Mouse (Mus musculus) urinary bladder, adult 18-20 months (tissue): ENCODE measurements around the gene Lrrc49.

Experiments used
- DNase-seq, 2 experiments: peaks; one replicate each; pipeline ENCODE4 v3.0.0; 2022; ENCODE audit warnings: low spot score in 2 of 2, mixed read lengths in 2 of 2

The Lrrc49 gene

DNA sequence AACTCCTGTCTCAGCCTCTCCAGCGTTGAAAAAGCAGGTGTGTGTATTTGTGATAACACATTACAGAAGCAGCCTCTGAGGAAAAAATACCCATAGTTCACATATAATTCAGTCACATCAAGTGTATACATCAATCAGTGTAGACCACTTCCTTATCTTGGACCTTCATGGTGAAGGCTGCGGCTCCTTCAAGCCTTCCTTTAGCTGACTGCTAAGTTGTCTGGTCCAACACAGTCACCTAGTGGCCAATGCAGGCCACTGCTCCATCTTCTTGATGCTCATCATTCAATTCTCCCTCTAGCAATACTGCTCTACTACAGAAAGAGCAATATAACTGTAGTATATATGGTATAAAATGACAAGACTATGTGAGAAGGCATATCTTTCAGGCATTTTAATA is 88.5 kb downstream of the Lrrc49 start:
- DNase-seq = no peak

DNA sequence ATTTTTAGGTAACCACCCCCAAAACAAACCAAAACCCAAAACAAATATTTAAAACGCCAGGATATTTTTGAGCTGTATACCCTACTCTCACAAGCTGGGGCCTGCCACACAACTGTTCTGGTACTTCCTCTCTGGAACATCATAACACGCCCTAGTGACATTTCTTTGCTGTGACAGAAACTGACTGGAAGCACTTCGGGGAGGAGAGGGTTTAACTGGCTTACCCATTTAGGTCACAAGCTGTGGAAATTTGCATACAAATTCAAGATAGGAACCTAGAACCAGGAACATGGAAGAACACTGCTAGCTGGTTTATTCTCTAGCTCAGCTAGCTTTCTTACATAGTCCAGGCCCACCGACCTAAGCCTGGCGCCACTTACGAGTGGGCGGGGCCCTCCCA is 92.6 kb downstream of the Lrrc49 start:
- no peak for DNase-seq

DNA sequence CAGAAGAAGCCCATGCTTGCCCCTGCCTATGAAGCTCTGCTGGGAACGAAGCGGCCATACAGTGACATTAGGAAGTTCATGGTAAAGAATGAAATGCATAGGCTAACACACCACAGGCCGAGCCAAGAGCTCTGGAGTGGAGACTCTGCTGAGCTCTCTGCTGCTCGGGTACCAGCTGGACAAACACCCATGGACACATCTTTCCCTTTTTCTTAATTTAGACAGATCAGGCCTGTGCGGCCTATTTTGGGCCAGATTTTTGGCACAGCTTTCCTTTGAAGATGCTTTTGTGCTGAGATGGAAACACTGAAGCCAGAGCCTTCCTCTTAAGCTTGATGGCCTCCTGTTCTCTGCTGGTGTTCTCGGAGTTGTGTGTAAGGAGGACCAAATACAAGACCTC is 95.0 kb downstream of the Lrrc49 start:
- no peak for DNase-seq

DNA sequence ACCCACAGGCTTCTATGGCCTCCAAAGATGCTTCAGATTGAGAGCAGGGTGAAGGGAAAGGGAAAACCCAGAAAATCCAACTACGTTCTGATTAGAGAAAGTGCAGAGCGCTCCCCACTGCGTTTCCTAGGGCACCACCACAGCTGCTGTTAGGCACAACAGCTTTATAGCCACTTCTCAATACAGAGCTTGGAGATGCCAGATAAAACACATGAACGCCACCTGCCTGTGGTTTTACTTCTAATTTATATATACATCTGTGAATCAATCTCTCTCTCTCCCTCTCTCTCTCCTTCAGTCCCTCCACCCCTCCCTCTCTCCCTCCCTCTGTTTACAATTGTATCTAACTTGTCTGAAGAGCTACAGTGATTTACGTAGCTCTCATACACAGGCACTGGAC is 95.6 kb downstream of the Lrrc49 start:
- no peak for DNase-seq

DNA sequence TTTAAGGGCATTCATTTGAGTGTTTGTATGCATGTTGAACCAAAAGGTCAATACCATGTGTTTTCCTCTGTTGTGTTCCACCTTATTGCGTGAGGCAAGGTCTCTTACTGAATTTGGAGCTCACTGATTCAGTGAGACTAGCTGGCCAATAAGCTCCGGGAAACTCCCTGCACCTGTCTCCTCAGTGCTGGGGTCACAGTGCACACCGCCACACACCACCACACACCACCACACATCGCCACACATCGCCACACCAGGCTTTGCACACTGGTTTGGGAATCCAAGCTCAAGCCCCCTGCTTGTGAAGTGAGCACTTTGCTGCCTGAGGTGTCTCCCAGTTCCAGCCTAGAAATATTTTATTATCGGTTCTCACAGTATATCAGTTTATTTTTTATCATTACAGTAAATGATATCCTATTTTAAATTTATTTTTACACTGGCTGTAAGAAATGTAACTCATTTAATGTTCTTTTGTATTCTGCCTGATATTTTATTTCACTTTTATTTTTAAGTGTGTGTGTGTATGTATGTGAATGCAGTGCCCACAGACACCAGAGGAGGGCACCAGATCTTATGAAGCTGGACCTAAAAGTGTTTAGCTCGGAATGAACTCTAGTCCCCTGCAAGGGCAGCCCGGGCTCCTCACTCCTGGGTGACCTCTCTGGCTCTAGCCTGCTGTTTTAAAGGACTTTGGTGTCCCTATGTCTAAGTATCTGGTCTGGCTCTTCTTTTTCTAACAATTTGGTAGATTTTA is 96.9 kb downstream of the Lrrc49 start:
- no peak for DNase-seq

DNA sequence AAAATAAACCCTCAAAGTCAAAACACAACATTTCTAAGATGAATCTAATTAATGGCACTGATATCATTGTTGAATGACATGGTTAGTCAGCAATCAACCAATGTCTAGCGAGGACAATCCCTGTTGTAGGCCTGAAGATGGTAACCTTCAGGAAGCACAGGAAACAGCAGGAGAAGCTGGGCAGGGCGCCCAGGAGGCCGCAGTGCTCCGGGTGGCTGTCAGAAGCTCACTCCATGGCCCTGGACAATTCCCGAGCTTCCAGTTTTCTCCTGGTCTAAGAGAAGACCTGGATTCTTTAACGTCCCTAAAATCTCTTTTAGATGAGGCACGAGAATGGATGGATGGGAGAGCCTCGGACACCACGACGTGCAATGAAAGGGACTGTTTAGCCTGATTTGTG is 99.0 kb downstream of the Lrrc49 start:
- no peak for DNase-seq

DNA sequence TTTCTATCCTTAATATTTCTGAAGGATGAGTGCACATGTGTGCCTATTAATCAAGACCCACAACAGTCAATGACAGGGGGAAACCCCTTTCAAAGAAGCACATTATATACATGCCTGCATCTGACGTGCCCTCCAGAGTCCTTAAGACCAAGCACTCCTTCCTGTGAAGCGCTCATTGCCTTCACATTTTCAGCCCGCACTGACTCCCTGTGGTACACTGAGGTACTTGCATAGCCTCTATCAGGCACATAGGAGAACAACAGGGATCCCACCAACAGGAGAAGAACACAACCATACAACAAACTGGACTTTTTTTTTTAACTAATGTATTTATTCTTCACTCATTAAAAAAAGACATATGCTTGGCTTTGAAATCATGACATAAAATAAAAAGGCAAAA is 101.0 kb downstream of the Lrrc49 start:
- no peak for DNase-seq

DNA sequence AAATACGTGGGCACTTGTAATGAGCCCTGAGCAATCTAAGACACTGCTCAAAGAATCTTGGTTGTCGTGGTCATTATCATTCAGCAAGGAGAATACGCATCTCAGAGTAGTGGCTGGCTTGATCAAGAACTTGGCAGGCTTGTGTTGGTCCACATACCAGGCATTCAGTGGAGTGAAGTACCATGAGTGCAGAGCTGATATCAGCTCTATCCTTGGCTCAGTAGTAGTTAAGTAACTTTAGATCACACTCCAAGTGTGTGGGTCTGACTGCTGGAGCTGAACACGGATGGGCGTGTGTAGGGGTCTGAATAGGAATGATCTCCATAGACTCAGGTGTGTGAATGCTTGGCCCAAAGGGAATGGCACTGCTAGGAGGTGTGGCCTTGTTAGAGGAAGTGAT is 102.8 kb downstream of the Lrrc49 start:
- no peak for DNase-seq

DNA sequence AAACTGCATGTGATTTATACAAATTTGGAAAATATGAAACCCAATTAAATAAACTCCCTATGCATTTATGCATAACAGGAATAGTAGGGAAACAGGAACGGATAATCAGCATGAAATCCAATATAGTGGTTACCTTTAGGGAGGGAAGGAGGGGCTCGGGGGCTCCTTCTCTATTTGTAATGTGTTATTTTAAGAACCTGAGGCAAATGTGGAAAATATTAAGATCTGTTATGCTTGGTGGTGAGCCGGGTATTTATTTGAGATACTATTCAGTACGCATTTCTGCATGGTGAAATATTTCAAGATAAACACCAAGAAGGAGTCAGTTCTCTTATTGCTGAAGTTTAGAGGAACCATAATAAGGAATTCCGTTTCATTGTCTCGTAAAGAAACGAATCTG is 105.4 kb downstream of the Lrrc49 start:
- no peak for DNase-seq

DNA sequence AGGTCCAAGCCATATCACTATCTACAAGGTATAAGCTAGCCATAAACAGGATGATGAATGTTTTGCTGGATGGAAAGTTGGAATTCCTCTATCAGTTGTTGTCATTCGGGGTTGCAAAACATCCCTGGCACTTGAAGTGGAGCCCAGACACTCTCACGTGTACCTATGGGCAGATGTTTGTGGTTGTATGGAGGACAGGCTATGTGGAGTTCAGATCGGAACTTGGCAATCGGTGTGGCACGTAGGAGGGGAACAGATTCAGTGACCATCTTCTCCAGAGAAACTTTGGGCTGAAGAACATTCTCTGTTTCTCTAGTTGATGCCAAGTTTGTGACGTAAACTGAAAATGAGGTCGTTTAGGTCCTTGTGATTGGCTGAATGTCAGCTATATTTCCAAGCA is 114.9 kb downstream of the Lrrc49 start:
- no peak for DNase-seq

DNA sequence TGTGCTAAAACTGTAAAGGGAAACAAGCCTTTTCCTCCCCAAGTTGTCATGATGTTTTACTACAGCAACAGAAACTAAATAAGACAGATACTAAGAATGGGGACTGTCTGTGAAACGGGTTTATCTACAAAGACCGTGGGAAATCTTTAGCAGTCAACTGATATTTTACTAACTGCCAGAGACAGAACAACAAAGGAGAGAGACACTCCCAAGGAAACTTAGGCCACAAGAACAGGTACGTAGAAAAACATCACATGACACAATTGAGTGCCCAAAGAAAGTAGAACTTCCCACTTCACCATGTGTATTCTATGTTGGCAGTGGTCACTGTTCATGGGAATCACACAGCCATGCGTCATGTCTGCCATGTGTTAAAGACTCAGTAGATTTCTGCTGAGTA is 116.2 kb downstream of the Lrrc49 start:
- DNase-seq = no peak

DNA sequence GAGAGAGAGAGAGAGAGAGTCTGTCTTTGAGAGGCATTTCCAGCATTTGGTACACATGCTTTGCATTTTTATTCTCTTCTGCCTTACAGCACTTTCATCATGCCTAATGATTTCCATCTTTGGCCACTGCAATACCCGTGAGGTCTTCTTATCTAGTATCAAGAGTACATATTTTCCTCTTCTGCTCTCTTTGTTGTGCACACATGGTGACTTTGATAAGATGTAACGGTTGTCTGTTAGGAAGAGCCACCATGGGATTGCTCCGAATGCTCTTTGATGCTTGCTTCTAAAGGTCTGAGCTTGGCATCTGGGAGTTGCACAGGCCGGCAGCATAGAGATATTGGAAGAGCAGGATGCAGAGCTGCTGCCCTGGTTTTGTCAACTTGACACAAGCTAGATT is 116.9 kb downstream of the Lrrc49 start:
- DNase-seq = no peak

DNA sequence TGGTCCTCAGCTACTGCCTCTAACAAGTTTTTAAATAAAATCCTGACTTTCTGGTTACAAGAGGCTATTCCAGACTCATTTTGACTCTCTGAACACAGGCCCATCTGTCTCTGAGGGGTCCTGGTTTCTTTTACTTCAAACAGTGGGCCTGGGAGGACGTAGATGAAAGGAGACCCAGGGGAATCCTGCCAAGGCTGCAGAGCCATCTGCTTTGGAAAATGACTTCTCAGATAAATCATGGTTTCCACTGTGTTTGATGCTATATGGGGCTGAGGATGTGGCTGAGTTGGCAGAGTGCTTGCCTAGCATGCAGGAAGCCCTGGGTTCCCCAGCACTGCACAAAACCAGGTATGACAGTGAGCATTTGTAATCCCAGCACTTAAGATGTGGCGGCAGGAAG is 118.6 kb downstream of the Lrrc49 start:
- DNase-seq = no peak

DNA sequence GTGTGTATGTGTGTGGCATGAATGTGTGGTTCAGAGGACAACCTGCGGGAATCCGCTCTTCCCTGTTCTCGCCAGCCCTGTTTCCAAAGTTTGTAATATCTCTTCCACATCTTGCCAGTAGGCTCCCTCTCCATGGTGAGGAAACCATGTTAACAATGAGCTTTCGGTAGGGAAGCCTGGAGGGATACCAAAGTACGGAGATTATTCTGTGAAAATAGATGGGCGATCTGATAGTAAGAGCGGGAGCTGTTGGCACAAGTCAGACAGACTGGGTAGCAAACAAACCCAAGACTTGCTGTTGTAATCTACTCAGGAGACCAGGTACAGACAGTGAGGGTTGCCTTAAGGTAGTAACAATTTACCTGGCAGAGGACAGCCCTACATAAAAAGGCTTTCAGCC is 124.1 kb downstream of the Lrrc49 start:
- DNase-seq = no peak

DNA sequence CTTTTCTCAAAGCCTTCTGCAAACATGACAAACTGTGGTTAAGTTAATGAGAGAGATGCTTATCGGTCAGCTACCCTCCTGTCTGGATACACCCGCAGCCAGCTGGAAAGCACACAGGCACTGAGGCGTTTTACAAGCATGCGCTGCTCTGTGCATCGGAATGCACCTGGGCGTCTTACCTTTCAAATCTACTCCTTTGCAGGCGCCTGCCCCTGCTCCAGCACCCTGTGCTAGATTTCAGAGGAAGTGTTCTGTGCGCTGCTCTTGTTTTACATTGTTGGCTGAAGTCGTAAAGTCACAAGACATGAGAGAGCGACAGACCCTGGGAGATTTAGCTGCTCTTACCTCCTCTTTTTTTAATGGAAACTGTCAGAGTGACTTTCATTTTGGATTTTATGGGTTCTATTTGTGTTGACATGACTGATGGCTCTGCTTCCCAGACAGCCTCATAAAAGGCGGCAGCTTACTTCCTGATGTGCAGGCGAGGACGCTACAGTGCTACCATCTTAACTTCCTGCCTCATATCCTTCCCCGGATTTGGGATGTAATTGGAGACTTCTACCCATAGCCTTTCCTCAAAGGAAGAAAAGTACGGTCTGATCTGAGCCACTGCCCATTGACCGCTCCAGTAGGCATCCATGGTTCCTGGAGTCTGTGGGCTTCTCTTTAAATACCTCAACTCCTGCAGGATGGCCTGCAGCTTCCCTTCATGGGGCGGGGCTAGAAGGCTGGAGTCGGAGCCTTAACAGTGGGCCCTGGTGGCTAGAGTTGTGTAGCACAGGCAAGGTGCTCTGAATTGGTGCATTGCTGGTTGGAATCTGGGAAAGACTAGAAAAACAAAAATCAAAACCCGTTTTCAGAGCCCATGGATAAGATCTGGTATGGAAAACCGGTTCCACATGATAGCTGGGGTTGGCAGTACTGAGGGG is 125.3 kb downstream of the Lrrc49 start:
- no peak for DNase-seq

DNA sequence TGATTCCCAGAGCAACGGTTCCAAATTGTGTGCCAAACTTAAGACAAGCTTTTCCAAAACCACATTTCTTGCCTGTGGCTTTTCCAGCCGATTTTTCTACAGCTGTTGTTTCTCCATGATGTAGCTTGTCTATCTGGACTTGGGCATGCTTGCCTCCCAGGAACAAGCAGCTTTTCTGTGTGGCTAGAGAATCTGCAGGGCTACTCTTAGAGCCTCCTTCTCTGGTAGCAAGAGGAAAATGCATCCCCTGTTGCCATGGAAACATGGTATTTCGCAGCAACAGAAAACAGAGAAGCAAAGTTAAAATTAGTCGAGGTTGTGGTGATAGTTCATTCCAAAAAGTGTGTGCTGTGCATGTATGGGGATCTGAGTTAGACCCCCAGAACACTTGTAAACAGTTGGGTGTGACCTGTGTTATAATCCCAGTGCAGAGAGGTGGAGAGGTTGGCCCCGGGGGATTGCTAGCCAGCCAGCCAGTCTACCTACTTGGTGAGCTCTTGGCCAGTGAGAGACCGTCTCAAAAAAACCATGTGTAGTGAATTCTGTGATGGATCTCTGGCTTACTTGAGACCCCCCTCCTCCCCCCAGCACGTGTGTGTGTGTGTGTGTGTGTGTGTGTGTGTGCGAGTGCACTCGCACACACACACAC is 126.2 kb downstream of the Lrrc49 start:
- DNase-seq = no peak

DNA sequence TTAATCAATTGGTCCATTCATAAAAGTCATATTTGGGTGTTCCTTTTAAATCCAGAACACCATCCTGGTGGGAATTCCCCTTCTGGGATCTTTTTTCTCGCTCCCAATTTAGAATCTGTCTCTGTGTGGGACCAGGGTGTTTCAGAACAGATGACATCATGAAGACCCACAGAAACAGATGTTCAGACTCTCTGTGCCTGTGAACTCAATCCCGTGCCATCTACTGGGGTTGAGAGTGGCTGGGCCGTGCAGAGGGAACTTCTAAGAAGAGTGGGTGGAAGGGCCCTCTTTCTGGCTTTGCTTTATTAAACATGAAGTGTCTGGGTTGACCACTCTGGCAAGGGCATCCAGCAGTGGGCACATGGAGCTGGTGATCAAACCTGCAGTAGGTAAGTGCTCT is 129.5 kb downstream of the Lrrc49 start:
- DNase-seq = no peak

DNA sequence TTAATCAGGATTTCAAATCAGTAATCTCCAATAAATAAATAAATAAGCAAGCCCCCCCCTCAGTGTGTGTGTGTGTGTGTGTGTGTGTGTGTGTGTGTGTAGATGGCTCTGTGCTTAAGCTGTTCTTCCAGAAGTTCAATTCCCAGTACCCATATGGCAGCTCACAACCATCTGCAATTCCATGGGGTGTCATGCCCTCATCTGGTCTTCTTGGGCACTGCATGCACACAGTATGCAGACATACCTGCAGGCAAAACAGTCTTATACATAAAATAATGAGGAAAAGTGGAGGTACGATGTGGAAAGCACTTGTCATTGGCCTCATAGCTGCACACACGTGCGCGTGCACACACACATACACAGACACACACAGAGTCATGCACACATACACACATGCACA is 136.7 kb downstream of the Lrrc49 start:
- DNase-seq = no peak

DNA sequence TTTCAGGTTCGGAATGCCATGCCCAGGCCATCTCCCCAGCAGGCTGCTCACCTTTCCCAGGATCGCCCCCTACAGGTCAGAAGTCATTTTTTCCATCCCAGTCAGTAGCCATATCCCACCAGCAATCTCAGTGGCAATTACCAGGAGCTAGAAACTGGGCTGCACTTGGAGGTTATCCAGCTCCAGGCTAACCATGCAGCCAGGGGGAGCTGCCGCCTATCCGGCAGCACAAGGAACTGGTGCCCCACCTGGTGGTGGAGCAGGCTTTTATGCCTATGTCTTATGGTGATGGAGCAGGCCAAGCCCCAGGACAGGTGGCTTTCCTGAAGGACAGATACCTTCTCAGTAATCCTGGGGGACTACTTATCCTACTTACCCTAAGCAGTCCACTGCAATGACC is 139.8 kb downstream of the Lrrc49 start:
- DNase-seq = peak in 1 of 2 experiments; percentile 57

DNA sequence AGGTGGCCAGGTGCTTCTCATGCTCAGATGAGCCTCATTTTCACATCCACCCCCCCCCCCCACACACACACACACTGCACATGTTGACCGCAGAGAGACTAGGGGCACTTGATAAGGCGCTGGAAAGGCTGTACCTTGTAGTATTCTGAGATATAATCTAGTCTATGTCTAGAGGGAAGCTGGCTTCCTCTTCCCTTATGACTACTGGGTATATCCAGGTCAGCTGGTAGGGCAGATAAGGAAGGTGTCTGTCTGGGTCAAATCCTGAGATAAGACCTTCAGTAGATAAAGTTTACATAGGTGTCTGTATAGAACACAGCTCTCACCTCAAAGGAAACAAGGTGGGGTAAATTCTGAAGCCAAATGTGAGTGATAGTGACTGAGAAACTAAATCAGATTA is 141.8 kb downstream of the Lrrc49 start:
- no peak for DNase-seq

DNA sequence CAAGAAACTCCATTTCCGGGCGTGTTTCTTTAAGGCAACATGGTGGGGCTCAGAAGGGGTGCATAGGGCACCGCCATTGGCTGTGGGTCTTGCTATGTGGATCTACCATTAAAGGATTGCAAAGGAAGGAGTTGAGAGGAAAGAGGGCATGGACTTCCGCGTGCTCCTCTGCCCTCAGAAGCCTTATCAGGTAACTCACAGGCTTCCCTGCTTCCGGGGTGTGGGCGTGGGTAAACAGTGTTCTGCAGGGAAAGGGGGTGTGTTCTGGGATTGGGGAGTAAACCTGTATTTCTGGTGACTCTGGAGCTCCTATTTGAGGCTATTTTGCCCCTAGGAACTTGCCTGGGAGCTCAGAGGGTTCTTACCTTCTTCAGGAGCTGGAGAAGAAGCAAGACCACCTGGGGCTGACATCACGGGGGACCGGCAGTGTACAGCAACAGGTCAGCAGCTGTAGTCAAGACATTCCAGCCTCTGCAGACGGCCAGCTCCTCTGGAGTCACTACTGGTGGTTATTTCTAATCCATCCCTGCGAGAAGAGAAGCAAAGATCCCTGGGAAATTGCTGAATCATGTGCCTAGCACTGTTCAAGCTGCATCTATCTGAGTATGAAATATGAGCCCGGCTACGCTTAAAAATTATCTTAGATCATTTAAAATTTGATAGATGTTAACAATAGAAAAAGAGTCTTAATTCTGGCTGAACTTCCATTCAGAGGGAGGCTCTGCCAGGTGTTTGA is 142.4 kb downstream of the Lrrc49 start:
- DNase-seq = no peak

DNA sequence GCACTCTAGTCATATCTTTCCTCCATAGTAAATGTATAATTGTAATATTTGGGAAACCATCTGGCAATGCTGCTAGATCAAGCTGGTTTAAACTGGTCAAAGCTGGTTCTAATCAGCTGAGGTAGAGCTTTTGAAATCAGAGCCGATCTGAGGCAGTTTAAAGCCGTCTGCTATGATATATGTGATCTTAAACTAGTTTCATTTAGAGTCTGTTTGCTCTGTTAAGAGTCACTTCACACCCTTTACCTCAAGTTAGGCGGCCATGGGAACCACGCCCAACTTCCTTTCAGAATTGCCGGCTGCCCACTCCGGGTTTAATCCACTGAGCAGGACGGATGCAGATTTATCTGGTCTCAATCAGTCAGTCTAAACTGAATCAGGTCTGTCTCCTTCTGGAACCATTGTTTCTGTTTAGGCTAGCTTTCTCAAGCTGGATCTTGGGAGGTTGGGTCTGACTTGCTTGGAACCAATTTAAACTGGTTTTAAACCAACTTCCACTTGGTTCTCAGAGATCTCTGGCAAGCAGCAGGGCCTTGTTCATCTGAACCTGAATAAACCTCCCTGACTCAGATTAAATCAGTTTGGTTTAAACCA is 144.4 kb downstream of the Lrrc49 start:
- DNase-seq = no peak
